Mouse (Mus musculus) forebrain, embryonic 16.5 days (tissue): ENCODE measurements around the gene Pard3b. TPM values are rescaled to one million over a fixed set of nuclear protein-coding genes. Genes with fewer than 3 reads are reported as not detected.

Experiments used
- ATAC-seq: fragments of 200-750 bp; cut with Nextera tagmentation; 2 replicates; pipeline ENCODE4 v1.8.0; 2017; ENCODE audit warnings: mild to moderate bottlenecking, moderate library complexity
- H3K27ac ChIP-seq: fragments of 300-500 bp; sonication (generic); 2 replicates; pipeline ENCODE4 v1.5.1; 2014; ENCODE audit warnings: low read length, control low read depth
- H3K27me3 ChIP-seq: fragments of 300-500 bp; sonication (generic); replicated peaks from 2 replicates; pipeline ENCODE4 v1.6.1; 2014; ENCODE audit warnings: low read length; ENCODE audit not compliant: control insufficient read depth, insufficient read depth
- H3K36me3 ChIP-seq: fragments of 300-500 bp; sonication (generic); 2 replicates; pipeline ENCODE4 v1.6.1; 2014; ENCODE audit not compliant: control insufficient read depth, insufficient read depth
- H3K4me1 ChIP-seq: fragments of 300-500 bp; sonication (generic); replicated peaks from 2 replicates; pipeline ENCODE4 v1.6.1; 2014; ENCODE audit warnings: low read length; ENCODE audit not compliant: control insufficient read depth, insufficient read depth
- H3K4me2 ChIP-seq: fragments of 300-500 bp; sonication (generic); 2 replicates; pipeline ENCODE4 v1.6.1; 2014; ENCODE audit warnings: mild to moderate bottlenecking, low read length, control low read depth
- H3K4me3 ChIP-seq: fragments of 300-500 bp; sonication (generic); replicated peaks from 2 replicates; pipeline ENCODE4 v1.5.1; 2014; ENCODE audit warnings: mild to moderate bottlenecking, low read length, control low read depth
- H3K9ac ChIP-seq: fragments of 300-500 bp; sonication (generic); replicated peaks from 2 replicates; pipeline ENCODE4 v1.6.1; 2014; ENCODE audit warnings: low read depth, low read length, control low read depth
- H3K9me3 ChIP-seq: fragments of 300-500 bp; sonication (generic); 2 replicates; pipeline ENCODE4 v1.6.1; 2016; ENCODE audit warnings: low read length; ENCODE audit not compliant: control insufficient read depth
- WGBS: fragments of 180-500 bp; shearing (Covaris S2); extraction: QIAGEN DNeasy Blood & Tissue Kit; methylation state at CpG from one replicate; pipeline ENCODE4 v1.1.7; 2014; 5-methylcytosine and 5-hydroxymethylcytosine counted together
- polyA plus RNA-seq: library from polyadenylated mRNA; unstranded; fragments of >200 nt; fragmentation: Nextera tagmentation; extraction: Ambion mirVana; gene quantifications from 2 replicates; pipeline ENCODE4 v1.2.1, GENCODE M21; 2015

Pard3b gene
- polyA plus RNA-seq, 1 experiment from 2014 or later: 6.3 TPM

DNA sequence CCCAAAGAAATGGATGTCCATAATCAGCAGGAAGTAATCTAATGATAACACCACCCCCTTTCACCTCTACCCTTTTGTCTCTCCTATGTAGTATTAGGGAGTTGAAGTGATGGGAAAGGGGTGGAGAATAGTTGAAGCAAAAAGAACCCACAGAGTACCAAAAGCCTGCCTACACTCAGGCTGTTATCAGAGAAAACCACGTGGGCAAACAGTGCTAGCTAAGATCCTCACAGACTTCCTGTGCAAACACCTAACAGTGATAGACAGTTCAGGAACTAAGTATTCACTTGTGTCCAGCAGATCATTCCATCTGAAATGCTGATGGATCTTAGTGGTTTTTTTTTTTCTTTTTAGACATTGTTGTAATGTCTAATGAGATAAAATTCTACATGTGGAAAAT lies 181.6 kb downstream of the Pard3b start:
- H3K27ac ChIP-seq: no peak overlapping the region
- 40% methylated on average over 1 of the region's 1 CpGs for WGBS
- no peak overlapping the region for H3K4me2 ChIP-seq
- H3K9me3 ChIP-seq: no peaks in the 10 kb centered on the region
- H3K4me3 ChIP-seq: no peak overlapping the region
- H3K36me3 ChIP-seq: no peaks in the 10 kb centered on the region
- H3K27me3 ChIP-seq: no peaks in the 10 kb centered on the region
- H3K9ac ChIP-seq: no peak overlapping the region
- no peak for ATAC-seq
- H3K4me1 ChIP-seq: peaks cover 4% of the 10 kb centered on the region; the same call in 1 of the 2 replicates

DNA sequence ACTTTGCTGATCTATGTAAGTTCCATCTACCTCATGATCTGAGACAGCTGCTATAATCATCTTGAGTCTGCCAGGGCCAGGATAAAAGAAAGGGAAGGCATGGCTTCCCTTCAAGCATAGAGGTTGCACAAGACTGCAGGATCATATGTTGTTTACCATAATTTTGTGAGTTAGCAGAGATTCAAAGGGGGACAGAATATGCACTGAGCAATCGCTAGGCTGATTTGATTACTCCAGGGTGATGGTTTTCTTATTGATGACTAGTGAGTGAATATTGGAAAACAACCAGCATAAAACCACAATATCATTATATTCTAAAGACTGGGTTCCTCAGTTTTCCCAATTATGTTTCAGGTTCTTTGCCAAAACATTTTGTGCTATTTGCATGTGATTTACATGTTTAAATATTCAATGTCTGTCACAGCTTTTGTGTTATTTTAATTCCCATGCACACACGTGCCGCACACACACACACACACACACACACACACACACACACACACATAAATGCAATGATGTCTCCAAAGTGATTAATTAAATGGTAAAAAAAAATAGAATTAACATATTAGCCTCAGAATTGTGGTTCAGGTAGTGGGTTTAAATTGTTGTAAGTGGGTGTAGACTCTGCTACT lies 187.1 kb downstream of the Pard3b start:
- WGBS: 40% methylated on average over 3 of the region's 3 CpGs
- Histone ChIP-seq H3K27me3 (no peaks in the 10 kb centered on the region), H3K9ac (no peak overlapping the region), H3K27ac (peak overlapping the region; percentile 60), H3K9me3 (no peaks in the 10 kb centered on the region), H3K4me1 (peaks cover 4% of the 10 kb centered on the region), H3K36me3 (no peaks in the 10 kb centered on the region), H3K4me2 (no peak overlapping the region), H3K4me3 (no peak overlapping the region)
- peak; percentile 87 for ATAC-seq

DNA sequence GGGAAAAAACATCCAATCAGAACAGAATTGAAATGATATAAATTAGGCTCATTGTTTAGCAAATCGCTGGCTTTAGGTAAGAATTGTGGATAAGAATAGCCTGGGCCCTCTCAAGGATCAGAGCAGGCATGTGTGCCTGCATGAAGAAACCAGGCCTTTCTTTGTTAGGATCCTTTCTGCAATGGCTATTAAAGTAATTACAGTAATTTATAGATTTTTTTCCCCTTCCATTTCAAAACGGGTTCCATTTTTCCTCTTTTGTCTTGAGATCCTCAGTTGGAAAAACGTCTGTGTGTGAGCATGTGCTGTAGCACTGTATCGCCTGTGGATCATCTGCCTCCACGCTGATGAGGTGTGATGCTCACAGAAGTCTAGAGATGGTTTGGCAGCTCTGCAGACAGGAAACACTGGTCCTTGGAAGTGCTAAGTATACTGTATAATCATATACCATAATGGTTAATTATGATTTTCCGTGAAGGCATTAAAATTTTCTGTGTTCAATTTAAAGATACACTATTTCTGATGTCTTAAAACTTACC lies 198.5 kb downstream of the Pard3b start:
- ATAC-seq: peak; percentile 62; the same call in 1 of the 2 replicates
- H3K4me1 ChIP-seq: peaks cover 7% of the 10 kb centered on the region
- no peaks in the 10 kb centered on the region for H3K27me3 ChIP-seq
- H3K4me2 ChIP-seq: no peak overlapping the region
- H3K27ac ChIP-seq: peak overlapping the region; percentile 37; the same call in 1 of the 2 replicates
- no peak overlapping the region for H3K4me3 ChIP-seq
- no peaks in the 10 kb centered on the region for H3K36me3 ChIP-seq
- 31% methylated on average over 6 of the region's 6 CpGs for WGBS
- no peak overlapping the region for H3K9ac ChIP-seq
- H3K9me3 ChIP-seq: no peaks in the 10 kb centered on the region

DNA sequence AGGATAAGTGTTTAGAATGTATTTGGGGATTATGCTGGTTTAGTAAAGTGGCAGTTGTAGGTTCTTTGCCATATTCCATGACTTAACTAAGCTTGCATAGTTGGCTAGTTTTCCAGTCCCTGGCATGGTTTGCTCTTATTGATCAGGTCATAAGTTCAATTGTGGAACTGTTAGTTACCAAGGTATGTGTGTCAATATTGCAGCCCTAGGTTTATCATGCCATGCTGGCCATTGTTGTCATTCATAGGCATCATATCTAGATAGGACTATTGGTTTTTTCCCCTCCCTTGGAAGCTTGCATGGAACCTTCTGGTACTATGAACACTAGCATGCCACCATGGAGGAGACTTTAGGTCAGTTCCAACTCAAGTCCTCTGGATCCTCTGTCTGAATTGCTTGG lies 208.0 kb downstream of the Pard3b start:
- Histone ChIP-seq H3K9ac (no peak overlapping the region), H3K36me3 (no peaks in the 10 kb centered on the region), H3K4me1 (0 out of 2 replicates have a peak, but pooled peaks cover 4% of the 10 kb centered on the region), H3K4me2 (no peak overlapping the region), H3K27ac (no peak overlapping the region), H3K4me3 (no peak overlapping the region), H3K27me3 (no peaks in the 10 kb centered on the region), H3K9me3 (no peaks in the 10 kb centered on the region)
- no peak for ATAC-seq

DNA sequence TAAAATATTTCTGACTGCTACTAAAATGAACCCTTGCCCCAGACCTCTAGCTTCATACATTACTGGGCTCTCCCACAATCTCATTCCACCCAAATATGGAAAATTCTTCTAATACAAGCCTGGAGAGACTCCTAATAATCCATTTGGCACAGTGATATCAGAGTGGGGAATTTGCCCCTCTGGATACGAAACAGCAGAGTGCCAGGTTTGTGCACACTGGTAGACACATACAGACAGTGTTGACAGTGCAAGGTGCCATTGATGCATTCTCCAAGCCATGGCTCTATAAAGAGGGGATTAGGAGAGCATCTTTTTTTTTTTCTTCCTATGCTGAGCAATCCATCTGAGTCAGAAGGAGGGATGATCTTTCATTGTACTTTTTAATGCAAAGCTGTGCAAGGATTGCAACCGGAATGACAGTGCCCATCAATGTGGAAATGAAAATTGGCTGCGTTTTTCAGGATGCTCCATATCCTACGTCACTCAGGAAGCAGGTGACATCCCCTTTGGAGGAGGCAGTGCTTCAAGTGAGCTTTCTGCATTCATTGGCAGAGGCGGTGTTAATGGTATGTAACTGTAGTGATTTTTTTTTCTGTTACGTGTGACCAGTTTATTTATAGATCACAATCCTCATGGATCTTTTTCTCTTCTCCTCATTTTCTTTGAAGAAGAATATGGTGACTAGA lies 210.5 kb downstream of the Pard3b start:
- Histone ChIP-seq H3K9ac (no peak overlapping the region), H3K4me3 (no peak overlapping the region), H3K36me3 (no peaks in the 10 kb centered on the region), H3K9me3 (no peaks in the 10 kb centered on the region), H3K27me3 (no peaks in the 10 kb centered on the region), H3K4me2 (no peak overlapping the region), H3K27ac (no peak overlapping the region), H3K4me1 (0 out of 2 replicates have a peak, but pooled peaks cover 4% of the 10 kb centered on the region)
- 59% methylated on average over 6 of the region's 6 CpGs for WGBS
- ATAC-seq: no peak

DNA sequence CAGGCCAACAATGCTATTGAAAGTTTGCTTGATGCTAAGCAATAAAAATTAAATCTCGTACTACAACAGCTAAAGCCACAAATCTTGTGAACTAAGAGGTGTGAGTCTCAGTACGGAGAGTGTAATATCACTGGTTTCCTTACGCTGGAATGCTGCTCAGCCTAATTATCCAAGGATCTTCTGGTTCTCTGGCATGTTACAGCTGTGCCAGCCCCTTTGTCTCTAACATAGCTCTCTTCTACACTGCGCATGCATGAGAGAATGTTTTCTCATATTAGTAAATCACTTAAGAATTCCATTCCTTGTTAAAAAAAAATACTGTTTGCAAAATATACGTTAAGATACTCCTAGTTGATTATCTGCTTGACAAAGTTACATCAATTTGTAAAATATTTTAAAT lies 211.8 kb downstream of the Pard3b start:
- Histone ChIP-seq H3K36me3 (no peaks in the 10 kb centered on the region), H3K9ac (no peak overlapping the region), H3K9me3 (no peaks in the 10 kb centered on the region), H3K4me3 (no peak overlapping the region), H3K4me1 (0 out of 2 replicates have a peak, but pooled peaks cover 4% of the 10 kb centered on the region), H3K27me3 (no peaks in the 10 kb centered on the region), H3K27ac (no peak overlapping the region), H3K4me2 (no peak overlapping the region)
- 28% methylated on average over 5 of the region's 5 CpGs for WGBS
- no peak for ATAC-seq

DNA sequence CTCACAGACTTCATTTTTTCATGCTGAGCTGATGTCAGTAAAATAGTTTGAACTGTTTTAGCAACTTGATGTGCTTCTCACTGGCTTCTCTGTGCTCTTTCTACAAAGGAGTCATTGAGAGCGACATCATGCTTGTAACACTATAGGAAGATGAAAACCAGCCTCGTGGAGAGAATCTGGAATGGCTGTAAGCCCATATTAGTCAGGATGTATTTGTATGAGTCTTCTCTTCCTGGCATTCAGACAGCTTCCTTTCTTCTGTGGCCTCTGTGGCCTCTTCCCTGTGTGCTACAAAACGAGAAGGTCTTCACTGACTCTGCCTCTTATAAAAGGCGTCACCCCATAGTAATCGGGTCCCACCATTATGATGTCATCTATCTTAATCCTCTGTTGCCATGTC lies 212.6 kb downstream of the Pard3b start:
- no peak overlapping the region for H3K27ac ChIP-seq
- no peaks in the 10 kb centered on the region for H3K27me3 ChIP-seq
- no peaks in the 10 kb centered on the region for H3K9me3 ChIP-seq
- WGBS: 40% methylated on average over 5 of the region's 5 CpGs
- no peak for ATAC-seq
- no peak overlapping the region for H3K9ac ChIP-seq
- no peak overlapping the region for H3K4me2 ChIP-seq
- 0 out of 2 replicates have a peak, but pooled peaks cover 4% of the 10 kb centered on the region for H3K4me1 ChIP-seq
- H3K4me3 ChIP-seq: no peak overlapping the region
- H3K36me3 ChIP-seq: no peaks in the 10 kb centered on the region

DNA sequence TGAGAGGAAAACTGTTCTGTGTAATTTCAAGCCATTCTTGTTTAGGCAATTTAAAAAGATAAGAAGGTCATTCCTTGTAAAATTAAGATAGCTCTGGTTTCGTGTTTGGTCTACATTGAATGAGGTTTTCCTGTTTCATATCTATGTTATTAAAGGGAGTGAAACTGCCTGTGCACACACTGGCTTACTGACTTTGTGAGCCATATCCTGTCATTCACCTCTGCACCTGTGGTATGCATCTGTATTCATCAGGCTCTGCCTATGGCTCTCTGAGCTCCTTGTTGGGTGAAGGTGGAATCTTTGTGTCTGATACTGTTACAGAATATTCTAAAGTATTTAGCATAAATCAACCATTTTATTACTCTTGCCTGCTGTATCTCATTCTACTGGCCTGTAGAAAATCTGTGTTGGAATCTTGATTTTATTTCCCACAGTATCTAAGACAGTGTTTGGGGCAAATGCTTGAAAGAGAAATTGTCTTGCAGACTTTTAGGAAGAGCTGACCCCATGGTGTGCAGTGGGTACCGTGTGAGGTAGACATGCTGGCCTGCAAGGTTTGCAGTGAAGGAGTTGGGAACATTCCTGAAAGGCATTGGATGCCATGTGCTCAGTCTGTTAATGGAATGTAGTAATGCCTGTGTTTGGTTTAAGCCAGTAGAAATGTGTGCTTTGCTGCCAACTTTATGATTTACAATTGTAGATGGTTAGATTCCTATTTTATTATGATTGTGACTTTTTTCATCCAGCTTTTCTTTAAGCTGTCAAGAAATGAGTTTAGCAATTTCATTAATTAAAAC lies 228.9 kb downstream of the Pard3b start:
- H3K9me3 ChIP-seq: no peaks in the 10 kb centered on the region
- ATAC-seq: no peak
- H3K4me1 ChIP-seq: no peaks in the 10 kb centered on the region
- no peak overlapping the region for H3K27ac ChIP-seq
- H3K9ac ChIP-seq: no peak overlapping the region
- no peak overlapping the region for H3K4me2 ChIP-seq
- no peaks in the 10 kb centered on the region for H3K27me3 ChIP-seq
- no peak overlapping the region for H3K4me3 ChIP-seq
- H3K36me3 ChIP-seq: no peaks in the 10 kb centered on the region
- 81% methylated on average over 2 of the region's 2 CpGs for WGBS

DNA sequence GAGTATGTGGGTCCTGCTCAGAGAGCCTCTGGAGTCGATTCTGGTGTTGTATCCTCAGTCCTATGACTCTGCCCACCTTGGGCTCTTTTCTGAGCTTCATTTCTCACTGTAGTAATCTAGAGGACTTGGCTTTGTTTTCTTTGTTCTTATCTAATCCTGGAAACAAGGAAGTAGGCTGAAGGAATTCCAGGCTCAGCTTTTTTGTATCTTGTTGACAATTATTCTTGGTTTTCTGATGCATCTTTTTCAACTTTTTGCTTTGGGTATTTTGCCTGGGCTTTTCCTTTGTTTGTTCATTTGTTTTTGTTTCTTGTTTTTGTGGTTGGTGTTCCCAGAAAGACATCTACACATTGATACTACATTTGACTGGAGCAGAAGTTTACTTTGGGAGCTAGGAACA lies 236.3 kb downstream of the Pard3b start:
- 61% methylated on average over 1 of the region's 1 CpGs for WGBS
- Histone ChIP-seq H3K27me3 (no peaks in the 10 kb centered on the region), H3K4me2 (no peak overlapping the region), H3K9me3 (no peaks in the 10 kb centered on the region), H3K4me1 (no peaks in the 10 kb centered on the region), H3K27ac (no peak overlapping the region), H3K36me3 (no peaks in the 10 kb centered on the region), H3K4me3 (no peak overlapping the region), H3K9ac (no peak overlapping the region)
- ATAC-seq: no peak
